Mouse (Mus musculus) erythroblast, embryonic 14.5 days (primary cell): ENCODE measurements around the gene Nrn1.

Experiments
- GATA1 ChIP-seq: IDR thresholded peaks from 2 replicates; pipeline ENCODE4 v1.6.1; 2012; ENCODE audit warnings: low read length, inconsistent platforms, mixed read lengths
- TAL1 ChIP-seq: IDR thresholded peaks from 3 replicates; pipeline ENCODE4 v1.6.1; 2012; ENCODE audit warnings: low read length, inconsistent platforms, mixed read lengths

GRCm38 (mm10) chr13:36683581-36683980 is 51.4 kb downstream of the Nrn1 start:
- TF ChIP-seq GATA1: no peak
- TF ChIP-seq TAL1: no peak
